Mouse (Mus musculus) frontal cortex, adult 2 months (tissue): ENCODE measurements around the gene Lss. TPM values are rescaled to one million over a fixed set of nuclear protein-coding genes. Genes with fewer than 3 reads are reported as not detected.

ENCODE experiments used
- DNase-seq, 2 experiments: peaks; one replicate each; pipeline ENCODE4 v3.0.0; 2022; ENCODE audit warnings: low spot score in 1 of 2; ENCODE audit errors: extremely low spot score in 1 of 2
- polyA plus RNA-seq: library from polyadenylated mRNA; depleted of rRNA; stranded (reverse); fragments of >200 nt; gene quantifications from 2 replicates; pipeline ENCODE4 v1.2.3, GENCODE M21; 2012; rRNA removed

Gene Lss
- polyA plus RNA-seq, 1 experiment: 29.2 TPM

DNA sequence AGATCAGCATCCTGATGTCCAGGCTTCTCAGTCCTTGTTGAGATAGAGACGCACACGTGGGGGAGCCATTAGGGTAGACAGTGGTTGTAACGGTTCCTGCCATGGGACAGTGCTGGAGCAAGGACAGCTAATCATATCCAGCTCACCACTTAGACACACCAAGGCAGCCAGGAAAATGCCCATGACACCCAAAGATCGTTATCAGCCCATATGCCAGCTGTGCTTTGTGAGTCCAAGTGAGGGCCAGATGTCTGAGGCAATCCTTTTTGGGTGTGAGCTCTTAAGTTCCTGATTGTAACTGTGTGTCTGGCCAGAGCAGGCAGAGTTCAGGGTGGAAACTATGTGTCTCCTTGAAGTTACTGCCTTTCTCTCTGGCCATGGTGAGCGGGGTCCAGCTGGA, 22.7 kb downstream of the Lss start:
- no peak for DNase-seq

DNA sequence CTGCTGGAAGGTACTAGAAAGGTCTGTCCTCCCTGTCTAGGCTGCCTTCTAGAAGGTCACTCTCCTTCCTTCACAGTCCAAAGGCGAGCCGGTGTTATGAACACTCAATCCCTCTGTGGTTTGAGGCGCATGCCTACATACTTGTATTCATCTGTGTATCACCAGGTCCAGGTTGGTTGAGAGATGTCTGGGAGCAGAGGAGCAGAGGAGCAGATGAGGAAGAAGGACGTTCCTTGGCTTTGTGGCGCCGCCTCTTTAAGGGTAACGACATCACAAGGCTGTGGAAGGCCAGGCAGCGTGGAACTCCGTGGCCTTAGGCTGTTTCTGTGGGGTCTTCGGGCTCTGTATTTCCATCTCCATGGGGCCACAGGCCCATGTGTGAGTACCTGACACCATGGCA, 30.6 kb downstream of the Lss start, which contains the start of gene Spatc1l:
Gene Spatc1l, plus strand, starts transcription at position 301 of the 400 bp plus-strand sequence.
- DNase-seq: no peak

DNA sequence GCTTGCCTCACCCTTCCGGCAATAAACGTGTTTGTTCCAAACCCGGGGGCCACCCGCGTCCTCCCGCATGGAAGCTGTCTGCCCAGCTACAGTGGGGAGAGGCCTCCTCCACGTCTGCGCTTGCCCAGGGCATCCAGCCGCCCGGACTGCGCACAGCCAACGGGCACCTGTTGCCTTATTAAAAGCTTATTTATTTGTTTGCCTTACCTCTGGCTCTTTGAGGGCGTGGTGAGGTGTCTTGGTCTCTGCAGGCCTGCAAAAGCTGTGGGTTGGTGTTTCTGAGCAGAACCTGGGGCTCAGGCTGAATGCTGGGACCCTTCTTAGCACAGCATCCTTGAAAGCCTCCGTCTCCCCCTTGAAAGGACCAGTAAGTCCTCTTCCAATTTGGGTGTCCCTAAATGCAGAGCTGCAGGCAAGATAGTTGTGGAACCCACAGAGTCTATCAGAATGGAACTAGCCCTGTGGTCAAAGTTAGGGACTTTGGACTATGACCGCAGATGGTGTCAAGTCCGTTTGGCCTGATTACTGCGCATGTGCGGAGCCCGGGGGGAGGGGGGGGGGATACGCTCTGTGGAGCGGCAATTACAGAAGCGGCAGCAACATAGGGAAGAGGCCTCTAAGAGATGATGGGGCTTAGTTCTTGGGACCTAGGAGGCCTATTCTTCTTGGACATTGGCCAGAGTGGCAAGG, 38.8 kb downstream of the Lss start:
- no peak for DNase-seq

DNA sequence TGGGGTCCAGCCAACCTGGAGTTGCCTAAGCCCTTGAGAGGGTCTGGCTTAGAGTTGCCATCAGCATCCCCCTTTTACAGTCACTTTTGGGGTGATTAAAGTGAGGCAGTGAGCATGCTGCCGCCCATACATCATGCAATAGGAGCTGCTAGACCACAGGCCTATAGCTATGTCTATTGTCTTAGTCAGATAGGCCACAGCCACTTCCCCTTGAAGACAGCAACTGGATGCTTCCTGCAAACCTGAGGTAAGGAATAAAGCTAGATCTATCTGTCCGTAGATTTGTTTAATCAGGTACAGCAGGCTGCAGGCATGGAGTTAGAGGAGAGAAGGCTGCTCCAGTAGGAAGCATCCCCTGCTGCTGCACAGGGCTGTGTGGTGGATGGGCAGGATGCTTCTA, 39.7 kb downstream of the Lss start:
- no peak for DNase-seq

DNA sequence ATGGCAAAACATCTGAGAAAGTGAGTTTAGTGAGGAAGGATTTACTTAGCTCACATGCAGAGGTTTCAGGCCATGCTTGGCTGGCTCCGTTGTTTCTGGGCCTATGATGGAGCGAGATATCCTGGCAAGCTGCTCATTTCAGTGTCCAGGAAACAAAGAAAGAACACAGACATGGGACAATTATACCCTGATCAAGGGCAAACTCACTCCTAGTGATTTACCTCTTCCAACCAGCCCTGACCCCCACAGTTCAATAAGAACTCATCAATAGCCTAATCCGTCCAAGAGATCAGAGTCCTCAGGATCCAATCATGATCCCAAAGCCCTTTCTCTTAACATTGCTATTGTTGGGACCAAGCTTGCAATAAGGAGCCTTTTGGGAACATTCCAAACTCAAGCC, 40.8 kb downstream of the Lss start:
- no peak for DNase-seq

DNA sequence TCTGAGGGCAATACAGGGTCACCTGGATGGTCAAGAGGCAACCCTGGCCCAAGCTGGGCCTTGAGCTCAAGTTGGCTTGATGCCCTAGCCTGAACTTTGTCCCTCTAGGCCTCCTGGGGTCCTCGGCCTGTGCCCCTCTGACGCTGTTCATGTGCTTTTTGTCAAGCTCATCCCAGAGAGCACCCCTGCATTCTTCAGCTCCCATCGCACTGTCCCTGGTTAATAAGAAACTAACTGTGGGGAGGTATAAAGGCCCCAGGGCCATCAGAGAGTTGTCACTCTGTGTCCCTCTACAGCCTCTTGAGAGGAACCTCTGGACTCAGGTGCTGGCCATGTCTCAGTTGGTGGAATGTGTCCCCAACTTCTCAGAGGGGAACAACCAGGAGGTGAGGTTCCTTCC, 44.0 kb downstream of the Lss start, which contains the start of gene Ftcd:
Gene Ftcd, plus strand, starts transcription at position 275 of the 400 bp plus-strand sequence.
- no peak for DNase-seq

DNA sequence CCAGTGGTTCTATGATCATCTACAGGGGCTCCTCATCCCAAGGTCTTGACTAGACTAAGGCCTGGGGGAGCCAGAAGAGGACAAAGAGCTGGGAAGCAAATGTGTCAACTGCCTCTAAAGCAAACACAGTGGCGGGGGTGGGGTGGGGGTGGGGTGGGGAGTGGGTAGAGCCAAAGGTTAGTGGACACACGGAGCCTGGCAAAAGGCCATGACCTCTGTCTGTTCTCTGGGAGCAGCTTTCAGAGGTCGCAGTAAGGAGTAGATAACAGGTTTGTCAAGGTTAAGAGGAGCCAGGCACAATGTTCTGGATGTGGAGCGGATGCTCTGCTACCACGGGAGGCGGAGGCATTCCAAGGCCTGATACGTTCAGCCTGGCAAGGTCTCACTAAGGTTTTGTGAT, 45.5 kb downstream of the Lss start:
- no peak for DNase-seq

DNA sequence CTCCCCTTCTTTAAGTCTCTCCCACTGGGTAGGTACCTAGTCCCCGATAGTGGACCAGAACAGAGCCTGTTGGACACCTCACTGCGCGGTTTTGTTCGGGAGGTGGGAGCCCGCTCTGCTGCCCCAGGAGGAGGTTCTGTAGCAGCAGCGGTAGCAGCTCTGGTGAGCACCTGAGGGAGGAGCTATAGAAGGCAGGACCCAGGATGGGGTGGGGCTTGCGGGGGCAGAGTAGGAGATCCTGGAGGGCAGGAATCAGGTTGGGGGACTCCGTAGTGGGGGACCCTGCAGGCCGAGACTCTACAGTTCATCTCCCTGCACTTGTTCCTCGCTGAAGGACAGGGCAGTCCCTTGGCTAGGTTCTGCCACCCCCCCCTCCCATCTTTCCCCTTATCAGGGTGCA, 52.8 kb downstream of the Lss start:
- DNase-seq: no peak

DNA sequence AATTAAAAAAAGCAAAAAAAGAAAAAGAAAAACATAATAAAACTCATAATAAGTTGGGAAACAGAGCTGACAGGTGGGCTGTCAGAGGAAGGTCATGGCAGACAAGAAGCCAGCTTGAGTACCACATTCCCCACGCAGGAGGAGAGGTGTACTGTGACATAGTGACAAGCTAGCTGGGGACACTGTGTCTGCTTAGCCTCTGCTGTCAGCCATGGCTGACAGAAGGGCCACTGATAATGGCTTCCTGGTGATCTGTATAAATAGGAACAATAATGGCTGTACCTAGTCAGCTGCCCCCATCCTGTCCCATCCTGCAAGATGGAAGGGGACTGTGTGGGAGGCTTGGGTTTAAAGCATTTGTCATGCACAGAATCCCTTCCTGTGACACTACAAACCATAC, 54.8 kb downstream of the Lss start:
- DNase-seq: no peak

DNA sequence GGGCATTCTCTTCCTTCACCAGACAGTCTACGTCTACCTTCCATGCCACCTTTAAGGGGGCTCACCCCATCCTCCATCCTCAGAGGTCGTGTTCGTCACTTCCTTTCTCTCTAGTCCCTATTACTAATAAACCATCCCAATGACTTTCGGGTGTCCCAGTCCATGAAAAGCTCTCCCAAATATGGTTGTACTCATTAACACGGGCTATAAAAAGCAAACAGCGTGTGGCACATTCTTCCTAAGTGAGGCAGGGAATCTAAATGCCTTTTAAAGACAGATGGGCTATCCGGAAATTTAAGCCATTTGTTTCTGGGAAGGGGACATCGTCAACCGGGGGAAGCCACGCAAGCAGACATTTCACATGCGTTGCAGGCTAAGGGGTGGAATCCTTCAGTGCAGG, 58.8 kb downstream of the Lss start:
- DNase-seq: no peak

DNA sequence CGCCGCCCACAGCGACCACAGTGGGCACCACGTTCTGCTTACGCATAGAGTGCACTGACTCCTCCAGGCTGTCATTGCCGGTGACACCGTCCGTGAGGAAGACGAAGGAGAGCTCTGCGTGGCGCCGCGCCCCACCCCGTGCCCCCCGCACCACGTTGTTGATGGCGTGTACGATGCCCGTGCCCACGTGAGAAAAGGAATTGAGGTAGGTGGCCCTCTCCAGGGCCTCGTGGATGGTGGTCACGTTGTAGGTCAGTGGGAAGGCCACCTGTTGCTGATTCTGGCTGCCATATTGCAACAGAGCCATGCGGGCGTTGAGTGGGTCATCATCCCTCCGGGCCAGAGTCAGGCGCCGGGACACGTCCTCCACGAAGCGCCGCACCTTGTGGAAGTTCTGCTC, 65.0 kb downstream of the Lss start:
- no peak for DNase-seq

DNA sequence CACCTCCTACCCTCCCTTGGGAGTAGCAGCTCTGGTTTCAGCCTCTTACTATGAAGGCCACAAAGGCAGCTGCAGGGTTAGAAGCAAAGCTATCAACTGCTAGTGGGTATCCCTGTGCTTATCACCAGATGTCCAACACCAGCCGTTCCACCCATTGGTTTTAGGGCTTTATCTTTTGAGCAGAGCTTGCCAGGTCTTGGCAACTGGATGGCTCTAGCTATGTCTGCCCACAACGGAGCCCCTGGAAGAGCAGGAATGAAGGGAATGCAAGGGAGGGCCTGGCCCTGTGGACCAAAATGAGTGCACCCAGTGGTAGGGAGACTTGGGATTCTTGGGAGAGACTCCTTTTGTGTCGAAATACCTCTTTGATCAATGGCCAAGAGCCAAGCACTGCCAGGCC, 71.3 kb downstream of the Lss start:
- DNase-seq: no peak

Other genes starting within 250 kb of the Lss start
- 39.2 and 43.1 TPM in 2 replicates for gene Dip2a, start 186.3 kb upstream of the Lss start, polyA plus RNA-seq
- gene AC141477.1, start 91.1 kb upstream of the Lss start, polyA plus RNA-seq: not detected in 2 replicates
- gene Pcnt, start 88.8 kb upstream of the Lss start, polyA plus RNA-seq: 22.8 and 24.3 TPM in 2 replicates
- not detected in 2 replicates for gene 2610028H24Rik, start 82.5 kb upstream of the Lss start, polyA plus RNA-seq
- 49.5 and 51.7 TPM in 2 replicates for gene Mcm3ap, start 62.7 kb upstream of the Lss start, polyA plus RNA-seq
- 3.0 and 3.6 TPM in 2 replicates for gene Ybey, start 62.5 kb upstream of the Lss start, polyA plus RNA-seq
- 0.44 and 0.46 TPM in 2 replicates for gene Spatc1l, start 30.7 kb downstream of the Lss start, polyA plus RNA-seq
- 0.02 TPM in 1 of 2 replicates, not detected in the other for gene Ftcd, start 44.1 kb downstream of the Lss start, polyA plus RNA-seq
- gene Col6a2, start 92.0 kb downstream of the Lss start, polyA plus RNA-seq: 18.1 and 22.4 TPM in 2 replicates
- 169 and 240 TPM in 2 replicates for gene Col6a1, start 194.6 kb downstream of the Lss start, polyA plus RNA-seq